Comparison of ENCODE assay signal across 32 mouse cellular contexts in the genomic region with DNA sequence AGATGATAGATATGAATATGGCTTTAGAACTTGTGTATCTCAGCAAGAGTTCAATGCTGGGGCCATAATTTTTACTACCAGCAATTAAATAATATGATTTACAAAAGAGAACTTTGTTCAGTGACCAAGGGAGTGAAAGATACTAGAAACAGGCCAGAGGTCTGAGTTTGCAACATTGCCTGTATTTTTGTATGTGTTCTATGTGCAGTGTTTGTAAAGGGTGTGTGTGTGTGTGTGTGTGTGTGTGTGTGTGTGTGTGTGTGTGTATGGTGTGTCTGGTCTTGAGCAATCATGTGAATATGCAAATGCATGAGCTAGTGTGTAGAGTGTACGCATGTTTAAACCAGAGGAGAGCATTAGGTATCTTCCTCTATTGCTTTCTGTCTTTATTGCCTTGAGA.
"Had no signal": no experiment of that assay in that cellular context is flagged by ENCODE, and none has a peak within 500 bp of the region (broad histone marks: within the 10 kb centered on the region; RNA-seq: fewer than 3 reads in every experiment).

No protein-coding gene starts in this region.

- H3K27ac ChIP-seq: heart, embryonic 10.5 days; heart, embryonic 13.5 days; heart, embryonic 15.5 days; hindbrain, embryonic 12.5 days; hindbrain, embryonic 13.5 days; hindbrain, embryonic 14.5 days; hindbrain, embryonic 15.5 days; hindbrain, postnatal 0 days; kidney, embryonic 15.5 days; kidney, postnatal 0 days; layer of hippocampus, adult 2 months; left cerebral cortex, adult 2 months had no signal

- H3K4me2 ChIP-seq: heart, embryonic 11.5 days; heart, embryonic 12.5 days; heart, embryonic 13.5 days; heart, embryonic 15.5 days; hindbrain, embryonic 12.5 days; hindbrain, embryonic 13.5 days; hindbrain, embryonic 14.5 days; hindbrain, embryonic 15.5 days; kidney, embryonic 15.5 days had no signal

- H3K27me3 ChIP-seq: heart, embryonic 12.5 days; heart, embryonic 13.5 days; heart, embryonic 15.5 days; hindbrain, embryonic 12.5 days; hindbrain, embryonic 13.5 days; hindbrain, embryonic 15.5 days; kidney, embryonic 15.5 days had no signal

- H3K9ac ChIP-seq: heart, embryonic 12.5 days; heart, embryonic 13.5 days; heart, embryonic 15.5 days; hindbrain, embryonic 12.5 days; hindbrain, embryonic 13.5 days; hindbrain, embryonic 14.5 days; hindbrain, embryonic 15.5 days; kidney, embryonic 15.5 days had no signal

- H3K36me3 ChIP-seq: heart, embryonic 10.5 days; heart, embryonic 12.5 days; heart, embryonic 13.5 days; heart, embryonic 15.5 days; hindbrain, embryonic 12.5 days; hindbrain, embryonic 13.5 days; hindbrain, embryonic 15.5 days; kidney, embryonic 15.5 days had no signal

- H3K4me3 ChIP-seq: heart, embryonic 10.5 days; heart, embryonic 12.5 days; heart, embryonic 13.5 days; heart, embryonic 15.5 days; hindbrain, embryonic 12.5 days; hindbrain, embryonic 13.5 days; hindbrain, embryonic 15.5 days; kidney, embryonic 15.5 days; layer of hippocampus, adult 2 months; left cerebral cortex, adult 2 months had no signal

- H3K4me1 ChIP-seq: heart, embryonic 10.5 days; heart, embryonic 12.5 days; heart, embryonic 13.5 days; heart, embryonic 15.5 days; hindbrain, embryonic 12.5 days; hindbrain, embryonic 13.5 days; hindbrain, embryonic 15.5 days; kidney, embryonic 15.5 days had no signal

- DNase-seq: heart, postnatal 10 days; heart, postnatal 14 days; heart, postnatal 36 days; heart, postnatal 4 days; kidney, adult 11 months; kidney, adult 18-20 months; kidney, adult 2 months; kidney, adult 8-10 months; kidney, adult 9 months; kidney, postnatal 10 days; kidney, postnatal 14 days; kidney, postnatal 25 days; kidney, postnatal 36 days; kidney, postnatal 4 days; layer of hippocampus, adult 9-11 months; layer of hippocampus, postnatal 36 days had no signal

- ATAC-seq: hindbrain, embryonic 16.5 days; hindbrain, postnatal 0 days; inflammation-experienced regulatory T-cells, adult 6 months had no signal

- H3K9me3 ChIP-seq: heart, embryonic 10.5 days; heart, embryonic 12.5 days; heart, embryonic 13.5 days; heart, embryonic 15.5 days; hindbrain, embryonic 12.5 days; hindbrain, embryonic 13.5 days; hindbrain, embryonic 15.5 days; kidney, embryonic 15.5 days had no signal
